Mouse (Mus musculus): ENCODE results near the gene Tekt4. TPM values are rescaled to one million over a fixed set of nuclear protein-coding genes. Genes with fewer than 3 reads are reported as not detected.

Gene Tekt4
- total RNA-seq, 2 experiments from 2014 or later = not detected

Other genes with a start within 250 kb of the Tekt4 start
- 24.3 and 24.4 TPM in 2 replicates for gene Gnptg, start 214.5 kb upstream of the Tekt4 start, total RNA-seq (2015)
- 17.2 and 20.8 TPM in 2 replicates for gene Gnptg, start 214.5 kb upstream of the Tekt4 start, total RNA-seq (2017)
- 14.9 and 15.2 TPM in 2 replicates for gene Tsr3, start 214.4 kb upstream of the Tekt4 start, total RNA-seq (2015)
- gene Tsr3, start 214.4 kb upstream of the Tekt4 start, total RNA-seq (2017) = 28.1 and 30.7 TPM in 2 replicates
- gene Baiap3, start 198.3 kb upstream of the Tekt4 start, total RNA-seq (2015) = 1.2 and 3.8 TPM in 2 replicates
- gene Baiap3, start 198.3 kb upstream of the Tekt4 start, total RNA-seq (2017) = 3.7 and 6.1 TPM in 2 replicates
- 355 and 376 TPM in 2 replicates for gene Ube2i, start 180.0 kb upstream of the Tekt4 start, total RNA-seq (2015)
- 305 and 308 TPM in 2 replicates for gene Ube2i, start 180.0 kb upstream of the Tekt4 start, total RNA-seq (2017)
- 18.7 and 31.2 TPM in 2 replicates for gene Prss34, start 156.2 kb upstream of the Tekt4 start, total RNA-seq (2015)
- 4.5 and 23.9 TPM in 2 replicates for gene Prss34, start 156.2 kb upstream of the Tekt4 start, total RNA-seq (2017)
- gene Prss28, start 146.0 kb upstream of the Tekt4 start, total RNA-seq (2015) = not detected in 2 replicates
- gene Prss28, start 146.0 kb upstream of the Tekt4 start, total RNA-seq (2017) = not detected in 2 replicates
- not detected in 2 replicates for gene Prss29, start 136.0 kb upstream of the Tekt4 start, total RNA-seq (2015)
- not detected in 2 replicates for gene Prss29, start 136.0 kb upstream of the Tekt4 start, total RNA-seq (2017)
- gene Tpsab1, start 109.1 kb upstream of the Tekt4 start, total RNA-seq (2015) = not detected in 2 replicates
- not detected in 2 replicates for gene Tpsab1, start 109.1 kb upstream of the Tekt4 start, total RNA-seq (2017)
- not detected in 2 replicates for gene Tpsb2, start 88.3 kb upstream of the Tekt4 start, total RNA-seq (2015)
- not detected in 2 replicates for gene Tpsb2, start 88.3 kb upstream of the Tekt4 start, total RNA-seq (2017)
- not detected in 2 replicates for gene Tpsg1, start 85.3 kb upstream of the Tekt4 start, total RNA-seq (2015)
- not detected in 2 replicates for gene Tpsg1, start 85.3 kb upstream of the Tekt4 start, total RNA-seq (2017)
- gene Cacna1h, start 20.8 kb upstream of the Tekt4 start, total RNA-seq (2015) = 0.32 TPM in 1 of 2 replicates, not detected in the other
- not detected in 2 replicates for gene Cacna1h, start 20.8 kb upstream of the Tekt4 start, total RNA-seq (2017)
- gene Sstr5, start 42.7 kb downstream of the Tekt4 start, total RNA-seq (2015) = not detected in 2 replicates
- not detected in 2 replicates for gene Sstr5, start 42.7 kb downstream of the Tekt4 start, total RNA-seq (2017)
- gene Sox8, start 116.1 kb downstream of the Tekt4 start, total RNA-seq (2015) = not detected in 2 replicates
- gene Sox8, start 116.1 kb downstream of the Tekt4 start, total RNA-seq (2017) = not detected in 2 replicates
- 23.2 and 25.6 TPM in 2 replicates for gene Lmf1, start 124.5 kb downstream of the Tekt4 start, total RNA-seq (2015)
- 11.7 and 14.1 TPM in 2 replicates for gene Lmf1, start 124.5 kb downstream of the Tekt4 start, total RNA-seq (2017)

All from megakaryocyte progenitor cell, adult 5-6 weeks (primary cell).